Mouse (Mus musculus): ENCODE measurements around the gene Olfr479. TPM values are rescaled to one million over a fixed set of nuclear protein-coding genes. Genes with fewer than 3 reads are reported as not detected.
"Not testable (repeated sequence)": the region's sequence is repeated elsewhere in the genome, so short reads cannot be mapped to it uniquely, and the experiment has no call there.

Olfr479 gene
- not detected for total RNA-seq (2021)

DNA sequence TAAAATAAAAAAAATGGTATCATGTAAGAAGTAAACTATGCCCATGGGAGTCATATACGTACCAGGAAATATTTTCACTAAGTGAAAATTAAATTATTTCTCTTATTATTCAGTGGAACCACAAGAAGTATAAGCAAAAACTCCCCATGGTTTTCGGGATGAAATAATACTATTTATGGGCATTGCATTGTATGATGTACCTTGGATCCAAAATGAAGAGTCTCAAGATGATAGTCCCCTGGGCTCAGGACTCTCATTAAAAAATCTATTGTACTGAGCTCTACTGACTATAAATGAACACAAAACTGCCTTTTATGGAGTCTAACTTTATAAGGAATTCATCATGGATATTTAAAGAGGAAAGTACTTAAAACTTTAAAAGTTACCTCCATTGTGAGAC lies at the start of gene Olfr479:
TSS of gene Olfr479 (plus strand) at position 301 of the 400 bp plus-strand sequence.
- no peak for DNase-seq

DNA sequence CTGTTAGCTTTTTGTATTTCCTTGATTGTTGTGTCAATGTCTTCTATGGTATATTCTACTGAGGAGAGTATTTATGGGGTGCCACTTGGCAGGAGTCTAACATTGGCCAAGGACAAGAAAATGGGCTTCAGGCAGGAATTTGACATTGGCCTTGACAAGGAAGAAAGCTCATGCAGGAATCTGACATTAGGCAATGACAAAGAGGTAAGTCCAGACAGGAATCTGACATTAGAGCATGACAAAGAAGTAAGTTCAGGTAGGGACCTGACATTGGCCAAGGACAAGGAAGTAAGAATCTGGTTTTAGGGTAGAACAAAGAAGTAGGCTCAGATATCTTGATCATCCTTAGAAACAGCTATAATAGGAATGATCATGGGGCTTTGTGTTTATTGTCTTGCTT lies 36.2 kb upstream of the Olfr479 start:
- not testable (repeated sequence) for DNase-seq

DNA sequence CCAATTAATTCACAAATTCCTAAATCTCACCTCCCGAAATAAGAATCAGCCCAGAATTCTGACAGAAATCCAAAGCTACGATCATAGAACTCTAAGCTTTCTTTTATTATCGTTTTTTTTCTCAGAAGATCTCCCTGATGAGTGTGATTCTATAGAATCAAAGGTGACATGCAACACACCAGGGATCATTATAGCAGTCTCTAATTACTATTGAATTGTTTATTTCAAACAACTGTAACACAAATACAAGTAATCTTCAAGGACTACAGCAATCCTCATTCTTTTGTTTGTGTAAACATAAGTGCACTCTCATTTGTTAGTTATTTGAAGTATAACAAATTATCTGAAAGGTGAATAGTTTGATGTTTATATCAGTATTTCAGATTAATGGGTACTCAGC lies 16.6 kb upstream of the Olfr479 start, which contains the start of gene Olfr478:
TSS of gene Olfr478 (minus strand) at position 101 of the 400 bp plus-strand sequence.
- no peak for DNase-seq

DNA sequence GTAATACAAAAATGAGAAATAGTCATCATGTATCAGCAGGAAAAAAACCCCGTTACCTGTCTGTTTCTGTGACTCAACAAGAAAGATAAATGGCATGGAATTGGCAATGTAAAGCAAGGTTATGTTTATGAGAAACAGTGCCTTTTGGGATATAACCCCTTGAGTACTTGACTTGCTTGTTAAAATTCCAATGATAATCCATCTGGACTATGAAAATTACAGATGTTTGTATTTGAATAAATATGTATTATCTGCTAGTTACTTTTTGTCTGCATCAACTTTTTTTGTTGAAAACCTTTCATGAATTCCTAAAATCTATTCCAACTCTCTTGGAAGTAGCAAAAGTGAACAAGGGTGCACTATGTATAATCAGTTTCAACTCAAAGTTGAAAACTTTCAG lies 16.8 kb downstream of the Olfr479 start, which contains the start of gene Olfr480:
TSS of gene Olfr480 (minus strand) at position 101 of the 400 bp plus-strand sequence.
- no peak for DNase-seq

DNA sequence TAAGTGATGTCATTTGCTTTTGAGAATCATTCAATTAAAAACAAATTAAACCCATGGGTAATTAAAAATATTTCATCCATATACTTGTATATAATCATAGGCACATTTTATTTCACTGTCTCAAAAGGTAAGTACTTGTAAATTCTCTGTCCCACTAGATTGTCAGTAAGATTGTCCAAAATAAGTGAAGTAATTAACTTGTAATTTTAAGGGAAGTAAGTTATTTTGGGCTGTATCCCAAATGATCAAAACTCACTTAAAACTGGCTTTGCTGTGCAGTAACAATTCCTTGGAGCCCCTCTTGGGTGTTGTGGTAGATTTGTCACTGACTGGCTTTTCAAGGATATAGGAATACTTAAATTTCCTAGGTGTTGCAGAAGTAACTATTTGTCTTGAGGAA lies 29.1 kb downstream of the Olfr479 start, which contains the start of gene Olfr481:
TSS of gene Olfr481 (plus strand) at position 301 of the 400 bp plus-strand sequence.
- no peak for DNase-seq

DNA sequence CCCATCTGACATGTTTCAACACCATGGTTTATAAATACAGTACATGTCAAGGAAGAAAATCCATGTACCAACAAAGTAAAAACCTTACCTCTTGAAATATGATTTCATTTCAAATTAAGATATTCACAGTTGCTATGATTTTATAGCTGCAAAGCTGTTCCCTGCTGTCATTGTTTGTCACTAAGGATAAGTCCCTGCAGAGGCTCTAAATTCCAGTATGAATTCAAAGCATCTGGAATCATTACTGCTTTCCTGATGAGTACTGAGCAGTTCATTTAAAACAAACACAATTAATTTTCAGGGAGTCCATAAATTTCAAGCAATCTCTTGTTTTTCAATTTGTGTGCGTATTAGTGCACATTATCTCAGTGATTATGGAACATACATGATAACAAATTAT lies 47.0 kb downstream of the Olfr479 start, which contains the start of gene Olfr482:
TSS of gene Olfr482 (minus strand) at position 101 of the 400 bp plus-strand sequence.
- no peak for DNase-seq

DNA sequence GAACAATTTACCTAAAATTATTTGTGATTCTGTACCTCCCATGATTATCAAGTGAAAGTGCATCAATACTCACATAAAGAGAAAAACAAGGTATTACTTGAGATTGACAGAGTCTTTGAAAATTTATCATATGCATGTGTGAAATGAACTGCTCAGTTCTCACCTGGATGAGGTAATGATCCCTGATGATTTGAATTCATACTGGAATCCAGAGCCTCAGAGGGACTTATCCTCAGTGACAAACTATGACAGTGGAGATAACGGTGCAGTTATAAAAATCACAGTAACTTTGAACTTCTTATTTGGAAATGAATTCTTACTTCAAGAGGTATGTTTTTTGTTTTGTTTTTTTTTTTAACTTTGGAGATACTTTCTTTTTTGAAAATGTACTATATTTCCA lies 50.1 kb downstream of the Olfr479 start, which contains the start of gene Olfr483:
TSS of gene Olfr483 (plus strand) at position 301 of the 400 bp plus-strand sequence.
- no peak for DNase-seq

Other genes starting within 250 kb of the Olfr479 start
- gene Ovch2, start 249.5 kb upstream of the Olfr479 start, total RNA-seq (2021): not detected
- not detected for gene Olfr467, start 238.4 kb upstream of the Olfr479 start, total RNA-seq (2021)
- not detected for gene Olfr469, start 225.2 kb upstream of the Olfr479 start, total RNA-seq (2021)
- not detected for gene Olfr470, start 203.2 kb upstream of the Olfr479 start, total RNA-seq (2021)
- gene Olfr472, start 152.8 kb upstream of the Olfr479 start, total RNA-seq (2021): under 1 TPM in 1 of 2 experiments, not detected in 1; 0.07 TPM
- not detected for gene Olfr473, start 120.2 kb upstream of the Olfr479 start, total RNA-seq (2021)
- not detected for gene Olfr474, start 96.0 kb upstream of the Olfr479 start, total RNA-seq (2021)
- not detected for gene Olfr476, start 85.9 kb upstream of the Olfr479 start, total RNA-seq (2021)
- gene Olfr477, start 64.0 kb upstream of the Olfr479 start, total RNA-seq (2021): not detected
- gene Olfr478, start 16.7 kb upstream of the Olfr479 start, total RNA-seq (2021): not detected
- gene Olfr480, start 16.7 kb downstream of the Olfr479 start, total RNA-seq (2021): not detected
- not detected for gene Olfr481, start 29.2 kb downstream of the Olfr479 start, total RNA-seq (2021)
- gene Olfr482, start 46.9 kb downstream of the Olfr479 start, total RNA-seq (2021): under 1 TPM; 0.67 to 0.83 TPM
- gene Olfr483, start 50.2 kb downstream of the Olfr479 start, total RNA-seq (2021): not detected
- gene Olfr484, start 76.8 kb downstream of the Olfr479 start, total RNA-seq (2021): not detected
- gene Olfr485, start 109.2 kb downstream of the Olfr479 start, total RNA-seq (2021): not detected
- not detected for gene Olfr486, start 122.0 kb downstream of the Olfr479 start, total RNA-seq (2021)
- not detected for gene Olfr487, start 163.9 kb downstream of the Olfr479 start, total RNA-seq (2021)
- gene Olfr488, start 207.7 kb downstream of the Olfr479 start, total RNA-seq (2021): not detected
- gene Olfr490, start 238.2 kb downstream of the Olfr479 start, total RNA-seq (2021): not detected